Mouse (Mus musculus): ENCODE results near the gene Vamp4.

Gene Vamp4

DNA sequence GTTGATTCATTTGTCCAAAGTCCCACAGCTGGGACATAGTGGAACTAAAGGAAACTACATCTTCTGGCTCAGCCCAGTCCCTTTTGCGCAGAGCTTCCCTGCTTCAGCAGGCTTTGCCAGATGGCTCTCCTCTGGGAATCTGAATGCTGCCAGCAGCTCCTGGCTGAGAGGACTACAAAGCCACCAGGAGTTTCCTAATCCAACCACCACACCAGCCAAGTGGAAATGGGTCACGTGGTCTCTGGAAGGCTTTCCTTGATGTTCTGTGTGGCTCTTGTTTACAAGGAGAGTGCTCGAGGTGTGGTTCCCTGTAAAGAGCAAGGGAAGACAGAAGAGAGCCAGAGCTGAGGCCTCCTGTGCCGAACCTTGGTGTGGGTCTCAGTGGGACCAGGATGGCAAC lies 73.4 kb downstream of the Vamp4 start:
- in situ Hi-C loops (cut with MboI, MseI) = no loop called here

DNA sequence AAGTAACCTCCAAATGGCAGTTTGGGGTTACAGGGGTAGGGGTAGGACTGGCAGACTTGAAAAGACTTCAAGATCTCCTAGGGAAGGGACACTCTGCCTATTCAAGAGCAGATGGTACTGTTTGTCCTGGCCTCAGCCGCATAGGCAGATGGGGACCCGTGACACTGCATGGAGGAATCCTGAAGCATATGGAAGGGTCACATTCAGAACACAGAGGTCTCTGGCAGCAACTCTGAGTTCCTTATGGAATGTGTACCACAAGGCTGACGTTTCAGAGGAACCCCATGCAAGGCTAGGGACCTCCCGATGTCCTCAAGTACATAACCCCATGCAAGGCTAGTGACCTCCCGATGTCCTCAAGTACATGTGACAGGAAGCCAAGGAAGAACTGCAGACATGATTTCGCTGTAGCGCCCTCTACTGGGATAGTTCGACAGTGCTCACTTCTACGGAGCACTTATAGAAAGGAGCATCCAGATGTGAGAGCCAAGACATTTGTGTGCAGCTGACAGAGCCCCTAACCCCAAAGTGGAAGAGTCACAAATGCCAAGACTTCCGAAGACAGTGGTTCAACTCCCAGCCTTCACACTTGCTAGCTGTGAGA lies 75.9 kb downstream of the Vamp4 start:
- in situ Hi-C loops (cut with MboI, MseI) = no loop called here

DNA sequence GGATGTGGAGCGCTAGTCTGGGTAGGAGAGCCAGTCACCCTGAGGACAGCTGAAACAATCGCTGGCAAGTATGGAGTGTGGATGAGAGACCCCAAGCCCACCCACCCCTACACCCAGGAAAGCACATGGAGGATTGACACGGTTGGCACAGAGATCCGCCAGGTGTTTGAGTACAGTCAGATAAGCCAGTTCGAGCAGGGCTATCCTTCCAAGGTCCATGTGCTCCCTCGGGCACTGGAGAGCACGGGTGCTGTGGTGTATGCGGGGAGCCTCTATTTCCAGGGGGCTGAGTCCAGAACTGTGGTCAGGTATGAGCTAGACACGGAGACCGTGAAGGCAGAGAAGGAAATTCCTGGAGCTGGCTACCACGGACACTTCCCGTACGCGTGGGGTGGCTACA lies 78.1 kb downstream of the Vamp4 start:
- in situ Hi-C loops (cut with MboI, MseI) = no loop called here
